Comparison of ENCODE assay signal across 7 mouse cellular contexts in the genomic region with DNA sequence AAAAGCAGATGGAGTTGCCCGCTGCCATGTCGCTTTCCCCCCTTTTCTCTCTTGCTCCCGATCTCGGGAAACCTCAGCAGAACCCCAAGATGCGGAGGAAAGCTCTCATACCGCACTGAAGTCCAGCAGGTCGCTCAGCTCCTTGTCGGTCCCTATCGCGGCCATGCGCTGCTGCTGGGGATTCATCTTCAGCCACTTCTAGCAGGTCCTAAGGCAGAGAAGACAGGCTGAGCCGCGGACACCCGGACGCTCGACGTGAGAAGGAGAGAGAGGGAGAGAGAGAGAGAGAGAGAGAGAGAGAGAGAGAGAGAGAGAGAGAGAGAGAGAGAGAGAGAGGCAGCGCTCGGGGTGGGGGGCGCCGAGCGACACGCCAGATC. TPM values are rescaled to one million over a fixed set of nuclear protein-coding genes. Genes with fewer than 3 reads are reported as not detected.
DNase-seq lines count a peak whose midpoint lies in the region; ATAC-seq and TF ChIP-seq lines count a peak whose summit lies in the region.

No protein-coding gene starts in this region.

- no peak overlapping the region for H3K27ac ChIP-seq in ES-Bruce4 (ENCODE audit: insufficient read depth, low read length)
- H3K27ac ChIP-seq in embryonic facial prominence, embryonic 14.5 days (replicated peaks; ENCODE audit: low read depth, low read length): peak overlapping the region; percentile 99
- peak overlapping the region; percentile 96 for H3K27ac ChIP-seq in heart, embryonic 13.5 days (replicated peaks)
- H3K27ac ChIP-seq in lung, embryonic 14.5 days (ENCODE audit: low read depth): peak overlapping the region; percentile 98
- peak overlapping the region; percentile 89 for H3K27ac ChIP-seq in olfactory bulb, adult 2 months (ENCODE audit: insufficient read depth, low read depth, low read length)

- no peak for TF ChIP-seq CTCF in ES-Bruce4 (IDR thresholded peaks at IDR 0.05; ENCODE audit: low read depth, low read length)
- TF ChIP-seq CTCF in lung, embryonic 14.5 days (IDR thresholded peaks at IDR 0.05; ENCODE audit: low read depth): no peak
- no peak for TF ChIP-seq CTCF in olfactory bulb, adult 2 months (IDR thresholded peaks at IDR 0.05; ENCODE audit: insufficient read depth, low read depth, low read length)

- H3K4me1 ChIP-seq in ES-Bruce4 (ENCODE audit: control insufficient read depth, insufficient read depth, low read length): no peaks in the 10 kb centered on the region
- peaks cover 9% of the 10 kb centered on the region for H3K4me1 ChIP-seq in embryonic facial prominence, embryonic 14.5 days (ENCODE audit: control insufficient read depth, insufficient read depth, low read length)
- peaks cover 24% of the 10 kb centered on the region for H3K4me1 ChIP-seq in heart, embryonic 13.5 days
- 0 out of 2 replicates have a peak, but pooled peaks cover 3% of the 10 kb centered on the region for H3K4me1 ChIP-seq in lung, embryonic 14.5 days (ENCODE audit: insufficient read depth)
- H3K4me1 ChIP-seq in olfactory bulb, adult 2 months (ENCODE audit: control insufficient read depth, insufficient read depth, low read length): no peaks in the 10 kb centered on the region

- WGBS in embryonic facial prominence, embryonic 14.5 days: under 1% methylated on average over 17 of the region's 23 CpGs
- WGBS in heart, embryonic 13.5 days: under 1% methylated on average over 11 of the region's 23 CpGs
- WGBS in lung, embryonic 14.5 days: 0% methylated on average over 19 of the region's 23 CpGs
- WGBS in olfactory bulb, adult 2 months: under 1% methylated on average over 21 of the region's 23 CpGs

- H3K4me3 ChIP-seq in ES-Bruce4 (ENCODE audit: low read depth, low read length): peak overlapping the region; percentile 90
- peak overlapping the region; percentile 99 for H3K4me3 ChIP-seq in embryonic facial prominence, embryonic 14.5 days (ENCODE audit: low read depth, low read length)
- H3K4me3 ChIP-seq in heart, embryonic 13.5 days: peak overlapping the region; percentile 99
- peak overlapping the region; percentile 96 for H3K4me3 ChIP-seq in lung, embryonic 14.5 days (ENCODE audit: low read depth, low read length)
- peak overlapping the region; percentile 91 for H3K4me3 ChIP-seq in olfactory bulb, adult 2 months (ENCODE audit: insufficient read depth, low read depth, low read length)

- TF ChIP-seq EP300 in ES-Bruce4 (IDR thresholded peaks at IDR 0.05; ENCODE audit: insufficient read depth, low read depth, low read length): no peak

- no peaks in the 10 kb centered on the region for H3K36me3 ChIP-seq in ES-Bruce4 (ENCODE audit: control insufficient read depth, insufficient read depth, low read length, poor library complexity, severe bottlenecking)
- H3K36me3 ChIP-seq in embryonic facial prominence, embryonic 14.5 days (ENCODE audit: control insufficient read depth, insufficient read depth, low read length): 0 out of 2 replicates have a peak, but pooled peaks cover 10% of the 10 kb centered on the region
- H3K36me3 ChIP-seq in heart, embryonic 13.5 days: peaks cover 16% of the 10 kb centered on the region
- H3K36me3 ChIP-seq in lung, embryonic 14.5 days (ENCODE audit: insufficient read depth): peaks cover 13% of the 10 kb centered on the region; the same call in 1 of the 2 replicates

- H3K4me2 ChIP-seq in embryonic facial prominence, embryonic 14.5 days (ENCODE audit: low read depth, low read length): peak overlapping the region; percentile 72
- H3K4me2 ChIP-seq in heart, embryonic 13.5 days: peak overlapping the region; percentile 88
- peak overlapping the region; percentile 83 for H3K4me2 ChIP-seq in lung, embryonic 14.5 days

- H3K27me3 ChIP-seq in ES-Bruce4 (ENCODE audit: control insufficient read depth, insufficient read depth, low read length, poor library complexity, severe bottlenecking): 0 out of 2 replicates have a peak, but pooled peaks cover 1% of the 10 kb centered on the region
- no peaks in the 10 kb centered on the region for H3K27me3 ChIP-seq in embryonic facial prominence, embryonic 14.5 days (replicated peaks; ENCODE audit: control insufficient read depth, insufficient read depth, low read length)
- H3K27me3 ChIP-seq in heart, embryonic 13.5 days (replicated peaks): no peaks in the 10 kb centered on the region
- no peaks in the 10 kb centered on the region for H3K27me3 ChIP-seq in lung, embryonic 14.5 days (ENCODE audit: insufficient read depth, low read length)

- DNase-seq in adrenal gland, postnatal 36 days: peak; percentile 51 to 54
- DNase-seq in embryonic facial prominence, embryonic 14.5 days (ENCODE audit: low spot score): peak; percentile 67
- peak; percentile 48 to 63 for DNase-seq in kidney, postnatal 25 days
- DNase-seq in lung, embryonic 14.5 days: peak; percentile 67

- no peak for TF ChIP-seq POLR2A in ES-Bruce4 (IDR thresholded peaks at IDR 0.05; ENCODE audit: insufficient read depth, low read length)
- no peak for TF ChIP-seq POLR2A in olfactory bulb, adult 2 months (IDR thresholded peaks at IDR 0.05; ENCODE audit: insufficient read depth, low read depth, low read length)

- no peaks in the 10 kb centered on the region; the same call in 1 of the 2 replicates for H3K9me3 ChIP-seq in ES-Bruce4 (replicated peaks; ENCODE audit: control insufficient read depth, insufficient read depth, low read length, poor library complexity, severe bottlenecking)
- no peaks in the 10 kb centered on the region for H3K9me3 ChIP-seq in embryonic facial prominence, embryonic 14.5 days (ENCODE audit: control insufficient read depth, low read length)
- H3K9me3 ChIP-seq in heart, embryonic 13.5 days: no peaks in the 10 kb centered on the region
- H3K9me3 ChIP-seq in lung, embryonic 14.5 days (ENCODE audit: low read depth, low read length): no peaks in the 10 kb centered on the region

- peak; percentile 45 for ATAC-seq in embryonic facial prominence, embryonic 14.5 days (ENCODE audit: low read depth)
- ATAC-seq in heart, embryonic 13.5 days (ENCODE audit: extremely low read depth, insufficient number of reproducible peaks, low FRiP score, low TSS enrichment): no peak
- ATAC-seq in lung, embryonic 14.5 days (ENCODE audit: insufficient read depth): peak; percentile 53

- peak overlapping the region; percentile 99 for H3K9ac ChIP-seq in ES-Bruce4 (ENCODE audit: low read depth, poor library complexity, severe bottlenecking)
- peak overlapping the region; percentile 100 for H3K9ac ChIP-seq in embryonic facial prominence, embryonic 14.5 days (ENCODE audit: low read depth, low read length)
- peak overlapping the region; percentile 100 for H3K9ac ChIP-seq in heart, embryonic 13.5 days
- H3K9ac ChIP-seq in lung, embryonic 14.5 days: peak overlapping the region; percentile 100

RNA-seq across cellular contexts. Expression of a gene that starts 1.1 kb away (rescaled TPM):
- polyA plus RNA-seq in ES-Bruce4 (2011; ENCODE audit: insufficient read depth, insufficient read length, low read depth, missing spikeins): 52.6 and 59.3 TPM in 2 replicates
- total RNA-seq in adrenal gland, postnatal 36 days (2021): 10 to 100 TPM; 80.3 to 91.0 TPM
- polyA plus RNA-seq in embryonic facial prominence, embryonic 14.5 days (2014; fragmentation: Nextera tagmentation; extraction: Ambion mirVana): 106 and 118 TPM in 2 replicates
- polyA plus RNA-seq in heart, embryonic 13.5 days (2015; fragmentation: Nextera tagmentation; extraction: Ambion mirVana): 29.7 and 31.9 TPM in 2 replicates
- 103 and 108 TPM in 2 replicates for polyA plus RNA-seq in lung, embryonic 14.5 days (2014; fragmentation: Nextera tagmentation; extraction: Ambion mirVana)
- 324 TPM in 1 of 2 replicates, not detected in the other for polyA plus RNA-seq in olfactory bulb, adult 2 months (2012; ENCODE audit: insufficient read depth, insufficient read length, low replicate concordance, missing spikeins)
